Mouse (Mus musculus): Measurements from ENCODE around the gene Tmem230. TPM values are rescaled to one million over a fixed set of nuclear protein-coding genes. Genes with fewer than 3 reads are reported as not detected.
"Not testable (repeated sequence)": the region's sequence is repeated elsewhere in the genome, so short reads cannot be mapped to it uniquely, and the experiment has no call there.

The Tmem230 gene
- polyA plus RNA-seq, 1 experiment from 2014 or later: 39.4 TPM

DNA sequence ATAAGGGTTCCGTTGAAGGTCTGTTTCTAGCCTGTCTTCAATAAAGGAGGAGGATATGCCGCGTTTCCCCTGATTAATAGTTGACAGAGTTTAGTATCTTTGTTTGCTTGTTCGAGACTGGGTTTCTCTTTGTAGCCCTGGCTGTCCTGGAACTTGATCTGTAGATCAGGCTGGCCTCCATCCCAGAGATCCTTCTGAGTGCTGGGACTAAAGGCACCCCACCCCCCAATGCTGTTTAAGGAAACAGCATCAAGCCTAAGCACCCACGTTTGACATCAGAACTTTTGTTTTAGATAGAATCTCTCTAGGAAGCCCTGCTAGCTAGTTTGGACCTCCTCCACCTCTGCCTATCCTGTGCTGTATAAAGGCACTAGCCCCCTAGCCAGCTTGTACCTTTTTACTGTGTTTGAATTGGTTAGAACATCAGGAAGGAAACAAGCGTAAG, 16.7 kb upstream of the Tmem230 start:
- peak; percentile 66 for DNase-seq (ENCODE audit: low spot score)
- Histone ChIP-seq H3K27me3 (ENCODE audit: insufficient read depth, poor library complexity, severe bottlenecking) (no peaks in the 10 kb centered on the region), H3K36me3 (no peaks in the 10 kb centered on the region), H3K9me3 (no peaks in the 10 kb centered on the region), H3K4me1 (peaks cover 19% of the 10 kb centered on the region), H3K4me3 (peak overlapping the region; percentile 95), H3K27ac (peak overlapping the region; percentile 96)
- WGBS: 18% methylated on average over 6 of the region's 6 CpGs

DNA sequence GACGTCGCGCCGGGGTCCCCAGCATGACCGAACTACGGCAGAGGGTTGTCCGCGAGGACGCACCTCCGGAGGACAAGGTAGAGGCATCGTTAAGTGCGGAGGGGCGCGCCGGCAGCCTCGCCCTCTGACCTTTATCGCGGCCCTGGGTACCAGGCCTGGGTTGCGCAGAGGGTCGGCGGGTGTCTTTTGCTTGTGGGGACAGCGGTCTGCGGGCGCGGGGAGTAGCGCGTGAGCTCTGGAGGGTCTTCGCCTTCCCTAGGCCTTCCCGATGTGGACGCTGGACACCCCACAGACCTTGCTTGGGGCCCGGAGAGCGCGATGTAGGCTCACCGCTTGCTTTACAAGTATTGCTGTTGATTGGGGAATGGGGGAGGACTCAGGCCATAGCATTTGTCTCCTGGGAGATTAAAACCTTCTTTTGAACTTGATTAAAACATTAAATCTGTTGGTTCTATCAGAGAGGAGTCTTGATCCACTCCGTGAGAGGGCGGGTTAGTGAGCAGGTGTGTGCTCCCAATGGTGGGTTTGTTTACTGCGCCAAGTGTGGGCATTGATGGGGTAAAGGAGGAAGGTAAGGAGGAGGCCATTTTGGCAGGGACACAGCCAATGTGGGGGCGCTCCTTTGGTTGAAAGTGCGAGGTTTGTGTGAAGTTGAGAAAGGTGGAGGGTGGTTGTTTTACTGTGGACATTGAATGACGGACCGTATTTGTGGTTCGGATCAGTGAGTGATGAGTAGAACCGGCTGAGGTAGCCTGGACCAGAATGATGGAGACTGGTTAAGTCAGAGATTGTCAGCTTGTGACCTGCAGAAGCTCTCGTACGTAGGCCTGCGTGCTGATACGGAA, 16.0 kb upstream of the Tmem230 start:
- under 1% methylated on average over 47 of the region's 47 CpGs for WGBS
- H3K4me1 ChIP-seq: peaks cover 17% of the 10 kb centered on the region
- H3K27me3 ChIP-seq (ENCODE audit: insufficient read depth, poor library complexity, severe bottlenecking): no peaks in the 10 kb centered on the region
- peak overlapping the region; percentile 95 for H3K4me3 ChIP-seq
- peak; percentile 75 for DNase-seq (ENCODE audit: low spot score)
- no peaks in the 10 kb centered on the region for H3K9me3 ChIP-seq
- H3K36me3 ChIP-seq: no peaks in the 10 kb centered on the region
- peak overlapping the region; percentile 96 for H3K27ac ChIP-seq

DNA sequence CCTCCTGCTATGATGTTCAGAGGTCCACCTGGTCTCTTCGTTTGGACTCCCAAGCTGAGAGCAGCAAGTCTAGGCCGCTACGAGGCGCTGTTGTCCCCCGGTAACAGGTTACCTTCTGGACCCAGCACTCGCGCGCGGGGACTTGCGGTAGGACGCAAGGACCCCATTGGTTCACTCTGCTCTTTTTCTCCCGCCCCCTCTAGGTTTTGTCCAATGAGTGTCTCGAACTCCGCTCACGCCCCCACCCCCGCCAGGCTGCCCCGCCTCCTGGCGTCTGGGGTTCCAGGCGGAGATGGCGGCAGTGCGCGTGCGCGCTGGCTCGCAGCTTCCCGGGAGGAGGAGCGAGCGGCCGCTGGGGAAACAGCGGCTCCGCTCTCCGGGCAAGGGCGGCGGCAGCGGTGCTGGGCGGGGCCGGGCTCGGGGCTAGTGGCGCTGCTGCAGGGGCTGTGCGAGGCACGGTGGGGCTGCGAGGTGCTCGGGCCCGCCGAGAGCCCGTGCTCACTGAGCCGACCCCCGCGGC, 15.3 kb upstream of the Tmem230 start, which contains the start of gene Cds2:
Gene Cds2 (plus strand): TSS at position 270 of the 520 bp plus-strand sequence.
- WGBS: under 1% methylated on average over 49 of the region's 49 CpGs
- peak within 1 kb of the TSS; percentile 96 for H3K27ac ChIP-seq
- DNase-seq (ENCODE audit: low spot score): peak; percentile 99
- peaks cover 17% of the 10 kb centered on the region for H3K4me1 ChIP-seq
- H3K27me3 ChIP-seq (ENCODE audit: insufficient read depth, poor library complexity, severe bottlenecking): no peaks in the 10 kb centered on the region
- no peaks in the 10 kb centered on the region for H3K9me3 ChIP-seq
- H3K36me3 ChIP-seq: no peaks in the 10 kb centered on the region
- peak within 1 kb of the TSS; percentile 95 for H3K4me3 ChIP-seq

DNA sequence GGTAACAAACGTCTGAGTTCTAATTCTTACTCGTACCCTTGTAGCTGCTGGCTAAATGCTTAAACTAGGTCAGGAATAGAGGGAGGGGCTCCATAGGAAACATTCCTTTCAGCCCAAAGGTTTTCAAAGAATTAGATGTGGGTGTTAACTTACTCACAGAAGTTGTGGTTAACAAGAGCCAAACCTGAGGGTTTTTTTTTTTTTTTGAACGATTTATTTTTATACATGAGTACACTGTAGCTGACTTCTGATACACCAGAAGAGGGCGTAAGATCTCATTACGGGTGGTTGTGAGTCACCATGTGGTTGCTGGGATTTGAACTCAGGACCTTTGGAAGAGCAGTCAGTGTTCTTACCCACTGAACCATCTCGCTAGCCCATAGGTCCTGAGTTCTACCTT, 14.6 kb upstream of the Tmem230 start:
- Histone ChIP-seq H3K36me3 (no peaks in the 10 kb centered on the region), H3K9me3 (no peaks in the 10 kb centered on the region), H3K27ac (no peak overlapping the region), H3K4me1 (peaks cover 17% of the 10 kb centered on the region), H3K27me3 (ENCODE audit: insufficient read depth, poor library complexity, severe bottlenecking) (no peaks in the 10 kb centered on the region), H3K4me3 (no peak overlapping the region)
- no peak for DNase-seq (ENCODE audit: low spot score)
- WGBS: 69% methylated on average over 6 of the region's 6 CpGs

DNA sequence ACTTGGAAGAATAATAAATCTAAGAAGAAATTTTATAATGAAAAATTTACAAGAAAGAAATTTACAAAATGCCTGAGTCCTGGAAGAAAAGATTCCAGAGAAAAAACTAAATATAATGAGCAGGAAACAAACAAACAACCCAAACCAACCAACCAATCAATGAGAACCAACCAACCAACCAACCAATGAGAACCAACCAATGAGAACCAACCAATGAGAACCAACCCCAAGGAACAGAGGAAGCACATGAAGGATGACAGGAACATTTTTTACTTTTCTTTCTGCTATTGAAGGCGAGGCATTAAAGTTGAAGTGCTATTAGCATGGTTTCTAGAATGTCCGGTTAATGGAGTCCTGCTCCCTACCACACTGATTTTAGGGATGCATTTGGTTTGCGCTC, 13.0 kb upstream of the Tmem230 start:
- 92% methylated on average over 3 of the region's 3 CpGs for WGBS
- Histone ChIP-seq H3K4me3 (no peak overlapping the region), H3K4me1 (peaks cover 17% of the 10 kb centered on the region), H3K27ac (no peak overlapping the region), H3K9me3 (no peaks in the 10 kb centered on the region), H3K36me3 (no peaks in the 10 kb centered on the region), H3K27me3 (ENCODE audit: insufficient read depth, poor library complexity, severe bottlenecking) (no peaks in the 10 kb centered on the region)
- DNase-seq (ENCODE audit: low spot score): no peak

DNA sequence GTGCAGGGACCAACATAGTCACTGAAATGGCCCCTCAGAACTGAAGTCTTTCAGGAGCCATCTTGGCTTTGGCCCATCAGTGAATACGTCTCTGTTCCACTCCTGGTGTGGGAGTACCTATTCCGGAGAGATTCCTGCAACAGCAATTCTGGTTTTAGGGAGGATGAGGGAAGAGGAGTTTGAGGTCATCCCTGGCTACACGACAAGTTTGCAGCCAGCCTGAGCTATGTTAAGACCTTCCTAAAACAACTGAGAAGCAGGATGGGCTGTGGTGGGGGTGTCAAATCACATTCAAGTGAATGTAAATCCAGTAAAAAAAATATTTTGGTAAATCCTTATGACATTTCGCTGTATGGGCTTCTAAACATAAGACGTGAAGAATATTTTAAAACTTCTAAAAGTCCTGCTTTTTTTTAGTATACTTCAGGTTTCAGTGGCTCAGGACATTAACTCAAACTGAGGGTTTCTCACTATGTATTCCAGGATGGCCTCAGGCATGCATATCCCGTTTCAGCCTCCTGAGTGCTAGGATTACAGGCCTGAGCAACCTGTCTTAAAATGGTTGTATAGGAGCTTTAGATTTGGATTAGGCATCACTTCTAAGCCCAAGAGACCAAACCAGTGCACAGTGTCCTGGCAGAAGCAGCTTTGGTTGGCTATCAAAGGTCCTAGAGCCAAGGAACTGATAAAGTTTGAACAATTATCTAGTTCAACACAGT, 9.9 kb upstream of the Tmem230 start:
- Histone ChIP-seq H3K4me3 (no peak overlapping the region), H3K27ac (no peak overlapping the region), H3K27me3 (ENCODE audit: insufficient read depth, poor library complexity, severe bottlenecking) (no peaks in the 10 kb centered on the region), H3K9me3 (no peaks in the 10 kb centered on the region), H3K4me1 (no peaks in the 10 kb centered on the region), H3K36me3 (no peaks in the 10 kb centered on the region)
- no peak for DNase-seq (ENCODE audit: low spot score)
- WGBS: 88% methylated on average over 6 of the region's 6 CpGs

DNA sequence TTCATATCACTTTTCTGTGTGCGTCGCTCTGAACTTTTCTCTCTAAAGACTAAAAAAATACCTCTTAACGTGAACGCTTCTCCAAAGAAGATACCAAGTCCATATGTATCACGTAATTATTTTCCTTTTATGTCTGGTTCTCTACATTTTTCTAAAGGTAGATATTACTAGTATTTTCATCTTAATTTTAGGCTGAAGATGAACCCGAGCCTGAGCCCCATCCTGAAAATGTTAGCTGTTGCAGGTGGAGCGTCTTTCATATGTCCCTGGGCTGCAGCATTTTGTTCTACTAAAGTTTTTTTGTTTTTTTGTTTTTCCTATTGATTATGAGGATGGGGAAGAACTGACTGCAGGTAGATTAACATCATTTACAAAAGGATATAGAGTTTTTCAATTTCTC, 6.0 kb upstream of the Tmem230 start:
- WGBS: 2% methylated on average over 7 of the region's 7 CpGs
- Histone ChIP-seq H3K9me3 (no peaks in the 10 kb centered on the region), H3K27ac (peak overlapping the region; percentile 91)

DNA sequence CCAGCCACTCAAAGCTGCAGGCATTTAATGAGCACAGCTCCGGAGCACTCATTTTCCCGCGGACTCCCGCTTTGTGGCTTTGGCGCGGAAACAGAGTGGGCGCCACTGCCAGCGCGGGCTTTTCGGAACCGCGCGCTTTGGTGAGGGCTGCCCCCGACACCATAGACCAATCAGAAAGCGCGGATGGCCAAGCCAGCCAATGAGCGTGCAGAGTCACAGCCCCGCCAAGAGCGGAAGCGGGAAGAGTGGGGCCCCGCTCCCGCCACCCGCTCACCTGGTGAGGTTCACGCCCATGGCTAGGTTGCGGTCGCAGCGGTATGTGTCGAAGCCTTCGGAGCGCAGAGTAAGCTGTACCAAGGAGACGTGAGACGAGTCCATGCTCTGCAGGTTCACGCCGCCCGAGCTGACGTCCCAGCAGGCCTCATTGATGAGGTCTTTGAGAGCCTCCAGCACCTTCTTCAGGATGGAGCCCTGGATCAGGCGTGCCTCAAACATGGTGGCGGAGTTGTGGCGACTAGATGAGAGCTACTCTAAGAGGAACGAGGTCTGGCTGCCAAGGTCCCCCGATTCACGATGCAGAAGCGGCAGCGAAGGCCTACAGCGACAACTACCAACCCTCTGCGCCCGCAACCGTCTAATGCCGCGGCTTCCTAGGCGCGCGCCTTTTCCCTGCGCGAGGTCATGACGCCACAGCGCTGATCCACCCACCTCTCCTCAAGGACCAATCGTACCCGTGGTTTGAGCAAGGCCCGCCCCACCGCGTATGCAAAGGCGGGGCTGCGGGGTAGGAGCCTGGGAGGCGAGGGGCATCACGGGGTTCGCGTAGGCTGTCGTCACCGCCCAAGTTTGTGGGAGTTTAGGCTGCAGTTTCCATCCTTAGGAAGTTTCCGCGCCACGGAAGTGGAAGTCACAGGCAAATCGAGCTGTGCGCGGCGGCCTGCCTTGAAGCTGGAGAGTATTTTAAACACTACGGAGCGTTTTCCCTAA, 5.2 kb upstream of the Tmem230 start, which contains the start of gene Pcna:
Gene Pcna (minus strand): TSS at position 773 of the 987 bp plus-strand sequence.
- DNase-seq (ENCODE audit: low spot score): peak; percentile 99
- Histone ChIP-seq H3K36me3 (peaks cover 33% of the 10 kb centered on the region), H3K4me3 (peak within 1 kb of the TSS; percentile 78), H3K27ac (peak within 1 kb of the TSS; percentile 91), H3K27me3 (ENCODE audit: insufficient read depth, poor library complexity, severe bottlenecking) (no peaks in the 10 kb centered on the region), H3K9me3 (no peaks in the 10 kb centered on the region), H3K4me1 (peaks cover 9% of the 10 kb centered on the region)
- under 1% methylated on average over 79 of the region's 79 CpGs for WGBS

More for the DNA sequence above, 6.0 kb upstream of the Tmem230 start:
- Histone ChIP-seq H3K36me3 (peaks cover 26% of the 10 kb centered on the region), H3K4me1 (peaks cover 3% of the 10 kb centered on the region; the same call in 1 of the 2 replicates), H3K27me3 (ENCODE audit: insufficient read depth, poor library complexity, severe bottlenecking) (no peaks in the 10 kb centered on the region), H3K4me3 (peak overlapping the region; percentile 78)
- DNase-seq (ENCODE audit: low spot score): no peak

DNA sequence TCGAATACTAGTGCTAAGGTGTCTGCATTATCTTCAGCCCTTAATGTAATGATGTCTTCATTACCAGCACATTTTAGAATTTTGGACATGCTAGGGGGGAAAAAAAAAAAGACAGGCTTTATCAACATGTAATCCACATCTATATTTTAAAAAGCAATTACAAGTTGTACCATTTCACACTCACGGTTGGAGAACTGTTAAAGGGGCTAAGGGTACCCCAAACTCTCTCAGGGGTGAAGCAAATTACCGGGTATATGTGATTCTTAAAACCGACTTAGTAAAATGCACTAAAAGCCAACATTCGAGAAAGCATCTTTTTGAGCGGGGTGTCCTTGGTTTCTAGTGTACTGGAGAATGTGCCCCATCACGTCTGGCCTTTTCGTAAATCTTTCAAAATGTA, 4.3 kb upstream of the Tmem230 start:
- WGBS: 12% methylated on average over 8 of the region's 8 CpGs
- DNase-seq (ENCODE audit: low spot score): no peak
- Histone ChIP-seq H3K4me3 (peak overlapping the region; percentile 78), H3K27me3 (ENCODE audit: insufficient read depth, poor library complexity, severe bottlenecking) (no peaks in the 10 kb centered on the region), H3K27ac (peak overlapping the region; percentile 91), H3K36me3 (peaks cover 33% of the 10 kb centered on the region), H3K4me1 (peaks cover 11% of the 10 kb centered on the region), H3K9me3 (no peaks in the 10 kb centered on the region)

DNA sequence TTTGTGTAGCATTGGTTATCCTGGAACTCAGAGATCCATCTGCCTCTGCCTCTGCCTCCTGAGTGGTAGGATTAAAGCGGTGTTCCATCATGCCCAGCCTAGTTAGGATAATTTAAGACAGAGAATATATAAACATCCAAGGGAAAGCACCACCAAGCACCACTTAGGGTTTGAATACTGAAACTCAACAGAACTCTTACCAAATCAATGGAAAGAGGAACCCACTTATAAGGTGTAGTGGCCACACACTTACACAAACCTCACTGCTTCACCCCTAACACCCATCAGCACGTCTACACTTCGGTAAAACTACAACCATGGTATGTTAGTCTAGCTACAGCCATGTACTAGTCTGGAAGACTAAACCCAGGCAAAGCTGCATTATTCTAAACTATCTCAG, 4.2 kb downstream of the Tmem230 start:
- H3K9me3 ChIP-seq: no peaks in the 10 kb centered on the region
- no peak overlapping the region for H3K4me3 ChIP-seq
- H3K4me1 ChIP-seq: peaks cover 7% of the 10 kb centered on the region
- H3K36me3 ChIP-seq: peaks cover 37% of the 10 kb centered on the region
- WGBS: 95% methylated on average over 3 of the region's 3 CpGs
- no peak overlapping the region for H3K27ac ChIP-seq
- no peaks in the 10 kb centered on the region for H3K27me3 ChIP-seq (ENCODE audit: insufficient read depth, poor library complexity, severe bottlenecking)
- DNase-seq (ENCODE audit: low spot score): no peak

DNA sequence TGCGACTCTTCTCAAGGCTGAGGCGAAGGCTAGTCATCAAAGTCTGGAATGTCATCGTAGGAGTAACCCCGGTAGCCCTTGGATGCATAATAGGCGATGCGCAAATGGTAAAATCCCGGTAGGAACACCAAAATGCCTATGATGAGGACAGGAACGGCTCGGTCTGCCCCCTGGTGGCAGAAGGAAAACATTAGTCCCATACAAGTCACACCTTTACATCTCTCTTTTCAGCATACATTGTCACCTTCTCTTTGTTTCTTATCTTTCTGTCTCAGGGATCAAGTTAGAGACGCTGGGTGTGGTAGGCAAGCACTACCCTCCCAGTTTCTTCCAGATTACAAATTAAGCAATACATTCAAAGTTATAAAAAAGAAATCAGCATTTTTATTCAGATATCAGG, 7.2 kb downstream of the Tmem230 start:
- WGBS: 38% methylated on average over 10 of the region's 10 CpGs
- not testable (repeated sequence) for H3K4me3 ChIP-seq; H3K27me3 ChIP-seq (ENCODE audit: insufficient read depth, poor library complexity, severe bottlenecking); H3K27ac ChIP-seq; H3K4me1 ChIP-seq; DNase-seq (ENCODE audit: low spot score); H3K9me3 ChIP-seq
- H3K36me3 ChIP-seq: peaks cover 32% of the 10 kb centered on the region

DNA sequence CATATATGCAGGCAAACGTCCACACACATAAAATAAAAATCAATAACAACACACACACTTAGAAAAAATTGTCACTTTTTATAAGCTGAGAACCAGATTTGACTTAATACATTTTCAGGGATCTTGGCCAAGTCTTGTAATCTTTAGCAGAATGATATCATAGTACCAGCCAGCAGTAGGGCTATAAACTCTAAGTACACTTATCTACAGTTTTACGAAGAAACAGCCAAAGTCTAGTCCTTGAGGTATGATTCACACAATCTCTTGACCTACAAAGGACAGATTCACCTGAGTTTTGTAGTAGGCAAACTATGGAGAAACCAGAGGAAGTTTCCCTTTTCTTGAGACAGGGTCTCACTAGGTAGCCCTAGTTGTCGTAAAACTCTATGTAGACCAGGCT, 8.2 kb downstream of the Tmem230 start:
- H3K9me3 ChIP-seq; DNase-seq (ENCODE audit: low spot score); H3K27ac ChIP-seq; H3K4me3 ChIP-seq; H3K4me1 ChIP-seq; H3K27me3 ChIP-seq (ENCODE audit: insufficient read depth, poor library complexity, severe bottlenecking): not testable (repeated sequence)
- peaks cover 27% of the 10 kb centered on the region for H3K36me3 ChIP-seq
- 83% methylated on average over 3 of the region's 3 CpGs for WGBS
